Mouse (Mus musculus) central nervous system, embryonic 18 days (tissue): ENCODE data around the gene Adamts12. TPM values are rescaled to one million over a fixed set of nuclear protein-coding genes. Genes with fewer than 3 reads are reported as not detected.

ENCODE experiments used
- polyA plus RNA-seq: library from polyadenylated mRNA; depleted of rRNA; stranded (reverse); fragments of >200 nt; gene quantifications from 2 replicates; pipeline ENCODE4 v1.2.3, GENCODE M21; 2012; rRNA removed

Adamts12 gene
- 1.8 and 2.5 TPM in 2 replicates for polyA plus RNA-seq

GRCm38 (mm10) chr15:11064558-11065411, at the start of gene Adamts12:
Adamts12 (plus strand) TSS chr15:11064790.

GRCm38 (mm10) chr15:11037711-11038110, 26.9 kb upstream of the Adamts12 start, which contains the start of gene Rxfp3:
Rxfp3 (minus strand) TSS chr15:11037991.

Other genes starting within 250 kb of the Adamts12 start
- 0.34 and 2.9 TPM in 2 replicates for gene C1qtnf3, start 112.5 kb upstream of the Adamts12 start, polyA plus RNA-seq
- gene Amacr, start 83.0 kb upstream of the Adamts12 start, polyA plus RNA-seq: 7.7 and 11.2 TPM in 2 replicates
- gene Slc45a2, start 64.1 kb upstream of the Adamts12 start, polyA plus RNA-seq: 0.03 TPM in 2 replicates
- 2.1 and 2.8 TPM in 2 replicates for gene Rxfp3, start 26.8 kb upstream of the Adamts12 start, polyA plus RNA-seq